Mouse (Mus musculus) kidney, adult 2 months (tissue): ENCODE measurements around the gene Fry. TPM values are rescaled to one million over a fixed set of nuclear protein-coding genes. Genes with fewer than 3 reads are reported as not detected.

Experiments used
- DNase-seq: peaks from one replicate; pipeline ENCODE4 v3.0.0; 2021
- H3K27ac ChIP-seq: fragments of 200-500 bp; 2 replicates; pipeline ENCODE4 v1.5.1; 2012; ENCODE audit warnings: low read depth, low read length, control low read depth, inconsistent platforms; ENCODE audit not compliant: insufficient read depth
- H3K27me3 ChIP-seq: fragments of 200-500 bp; replicated peaks from 2 replicates; pipeline ENCODE4 v1.6.1; 2012; ENCODE audit warnings: mild to moderate bottlenecking, moderate library complexity, low read length, inconsistent platforms; ENCODE audit not compliant: control insufficient read depth, insufficient read depth
- H3K36me3 ChIP-seq: fragments of 200-500 bp; 2 replicates; pipeline ENCODE4 v1.6.1; 2012; ENCODE audit warnings: mild to moderate bottlenecking, moderate library complexity, low read length, inconsistent platforms; ENCODE audit not compliant: control insufficient read depth, insufficient read depth
- H3K4me1 ChIP-seq: fragments of 200-500 bp; 2 replicates; pipeline ENCODE4 v1.6.1; 2011; ENCODE audit warnings: low read length; ENCODE audit not compliant: control insufficient read depth, insufficient read depth
- H3K4me3 ChIP-seq: fragments of 200-500 bp; 2 replicates; pipeline ENCODE4 v1.5.1; 2011; ENCODE audit warnings: mild to moderate bottlenecking, low read depth, low read length, control low read depth; ENCODE audit not compliant: insufficient read depth
- CTCF ChIP-seq: fragments of 200-500 bp; conservative IDR thresholded peaks from 2 replicates; pipeline ENCODE4 v1.5.1; 2011; ENCODE audit warnings: low read depth, mild to moderate bottlenecking, control low read depth, low read length, moderate library complexity, mixed read lengths; ENCODE audit not compliant: insufficient read depth, insufficient read length
- POLR2A ChIP-seq: fragments of 200-500 bp; IDR thresholded peaks from one replicate; pipeline ENCODE4 v1.6.1; 2011; ENCODE audit warnings: low read depth, low read length, control low read depth
- WGBS: fragments of 180-500 bp; shearing (Covaris S2); methylation state at CpG from one replicate; pipeline ENCODE4 v1.1.7; 2018; 5-methylcytosine and 5-hydroxymethylcytosine counted together
- polyA plus RNA-seq: library from polyadenylated mRNA; depleted of rRNA; stranded (reverse); fragments of >200 nt; gene quantifications from 2 replicates; pipeline ENCODE4 v1.2.3, GENCODE M21; 2012

Fry gene
- polyA plus RNA-seq, 1 experiment, result 12.9 TPM

- TF ChIP-seq POLR2A, result no peak
- Histone ChIP-seq H3K27ac (no peak overlapping the region), H3K4me3 (no peak overlapping the region), H3K4me1 (no peaks in the 10 kb centered on the region), H3K36me3 (no peaks in the 10 kb centered on the region), H3K27me3 (no peaks in the 10 kb centered on the region)
- DNase-seq, result no peak
- WGBS, result 80% methylated on average over 2 of the region's 2 CpGs
Measured at GRCm38 (mm10) chr5:150331821-150332220, 213.4 kb downstream of the Fry start.

- Histone ChIP-seq H3K4me1 (no peaks in the 10 kb centered on the region), H3K4me3 (no peak overlapping the region), H3K36me3 (no peaks in the 10 kb centered on the region), H3K27ac (0 out of 2 replicates have a peak overlapping the region, but pooled peaks have one; percentile 0), H3K27me3 (no peaks in the 10 kb centered on the region)
- WGBS, result 41% methylated on average over 5 of the region's 5 CpGs
- DNase-seq, result no peak
- TF ChIP-seq POLR2A (no peak), CTCF (no peak)
Measured at GRCm38 (mm10) chr5:150332810-150333209, 214.4 kb downstream of the Fry start.

DNA sequence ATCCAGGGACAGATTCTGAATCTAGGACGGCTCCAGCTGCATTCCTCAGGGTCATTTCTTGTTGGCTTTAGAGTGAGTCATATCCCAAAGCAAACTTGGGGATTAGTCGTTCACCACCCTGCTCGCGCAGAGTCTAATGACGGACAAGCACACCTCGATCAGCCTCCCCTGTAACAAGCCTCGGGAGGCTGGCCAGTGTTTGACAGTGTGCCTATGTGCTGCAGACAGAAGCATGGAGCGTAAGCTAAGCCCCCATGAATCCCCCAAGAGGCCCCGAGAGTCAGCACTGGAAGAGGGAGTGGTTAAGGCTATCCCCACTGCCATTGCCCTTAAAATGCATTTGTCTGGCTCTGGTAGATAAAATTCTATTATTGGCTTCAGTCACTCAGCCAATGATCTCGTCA lies 214.9 kb downstream of the Fry start:
- DNase-seq, result no peak
- H3K4me3 ChIP-seq, result no peak overlapping the region
- 0 out of 2 replicates have a peak overlapping the region, but pooled peaks have one; percentile 0 for H3K27ac ChIP-seq
- no peak for TF ChIP-seq POLR2A
- no peak for TF ChIP-seq CTCF
- no peaks in the 10 kb centered on the region for H3K4me1 ChIP-seq
- 77% methylated on average over 10 of the region's 10 CpGs for WGBS
- no peaks in the 10 kb centered on the region for H3K27me3 ChIP-seq
- no peaks in the 10 kb centered on the region for H3K36me3 ChIP-seq

DNA sequence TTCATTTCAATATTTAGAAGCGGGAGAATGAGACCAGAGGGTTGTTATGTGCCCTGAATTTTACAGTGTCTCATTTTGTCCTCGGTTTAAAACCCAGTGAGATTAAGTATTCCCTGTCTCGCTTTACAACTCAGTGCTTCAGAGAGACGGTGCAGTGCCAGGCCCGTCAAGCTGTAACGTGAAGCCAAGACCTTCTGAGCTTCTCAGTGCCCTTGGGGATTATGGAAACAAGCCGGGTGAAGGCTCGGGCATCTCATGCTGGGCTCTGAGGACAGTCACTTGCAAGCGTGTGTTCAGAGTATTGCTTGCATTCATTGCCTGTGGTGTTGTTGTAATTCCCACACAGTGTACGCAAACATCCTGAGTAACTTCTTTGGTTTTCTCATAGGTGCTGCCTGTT lies 218.0 kb downstream of the Fry start:
- WGBS, result 44% methylated on average over 10 of the region's 10 CpGs
- no peaks in the 10 kb centered on the region for H3K36me3 ChIP-seq
- DNase-seq, result no peak
- H3K4me3 ChIP-seq, result no peak overlapping the region
- H3K27me3 ChIP-seq, result no peaks in the 10 kb centered on the region
- H3K27ac ChIP-seq, result no peak overlapping the region
- no peak for TF ChIP-seq CTCF
- no peak for TF ChIP-seq POLR2A
- H3K4me1 ChIP-seq, result no peaks in the 10 kb centered on the region

- H3K27ac ChIP-seq, result no peak overlapping the region
- no peak for DNase-seq
Measured at GRCm38 (mm10) chr5:150337696-150338095, 219.3 kb downstream of the Fry start.

GRCm38 (mm10) chr5:150340944-150341343 lies 222.5 kb downstream of the Fry start:
- no peak overlapping the region for H3K27ac ChIP-seq
- no peaks in the 10 kb centered on the region for H3K27me3 ChIP-seq
- H3K4me1 ChIP-seq, result no peaks in the 10 kb centered on the region
- 51% methylated on average over 5 of the region's 5 CpGs for WGBS
- DNase-seq, result no peak
- H3K4me3 ChIP-seq, result no peak overlapping the region
- no peak for TF ChIP-seq POLR2A
- TF ChIP-seq CTCF, result no peak
- H3K36me3 ChIP-seq, result no peaks in the 10 kb centered on the region

More at GRCm38 (mm10) chr5:150337696-150338095, 219.3 kb downstream of the Fry start:
- no peak for TF ChIP-seq POLR2A
- TF ChIP-seq CTCF, result no peak
- Histone ChIP-seq H3K4me1 (no peaks in the 10 kb centered on the region), H3K36me3 (no peaks in the 10 kb centered on the region), H3K27me3 (no peaks in the 10 kb centered on the region), H3K4me3 (no peak overlapping the region)
- 94% methylated on average over 7 of the region's 7 CpGs for WGBS

DNA sequence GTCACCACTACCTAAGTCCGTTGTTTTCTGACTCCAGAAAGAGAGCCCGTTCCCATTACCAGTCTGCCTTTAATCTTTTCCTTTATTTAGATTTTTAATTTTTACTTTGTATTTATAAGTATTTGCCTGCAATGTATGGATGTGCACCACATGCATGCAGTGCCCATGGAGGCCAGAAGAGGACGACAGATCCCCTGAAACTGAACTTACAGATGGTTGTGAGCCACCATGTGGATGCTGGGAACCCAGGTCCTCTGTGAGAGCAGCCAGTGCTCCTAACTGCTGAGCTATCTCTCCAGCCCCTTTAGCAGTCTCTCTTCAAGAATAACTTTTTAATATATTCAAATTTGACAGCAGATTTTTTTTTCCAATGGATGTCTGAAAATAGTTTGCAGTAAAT lies 223.7 kb downstream of the Fry start:
- TF ChIP-seq CTCF (no peak), POLR2A (no peak)
- 88% methylated on average over 3 of the region's 3 CpGs for WGBS
- Histone ChIP-seq H3K36me3 (no peaks in the 10 kb centered on the region), H3K27ac (no peak overlapping the region), H3K4me1 (no peaks in the 10 kb centered on the region), H3K27me3 (no peaks in the 10 kb centered on the region), H3K4me3 (no peak overlapping the region)
- DNase-seq, result no peak

- 91% methylated on average over 7 of the region's 7 CpGs for WGBS
- DNase-seq, result no peak
- Histone ChIP-seq H3K27me3 (no peaks in the 10 kb centered on the region), H3K4me3 (no peak overlapping the region), H3K4me1 (no peaks in the 10 kb centered on the region), H3K27ac (no peak overlapping the region), H3K36me3 (no peaks in the 10 kb centered on the region)
- no peak for TF ChIP-seq POLR2A
- no peak for TF ChIP-seq CTCF
Measured at GRCm38 (mm10) chr5:150345946-150346345, 227.5 kb downstream of the Fry start.
